7 mouse cellular contexts compared by ENCODE assay signal in the genomic region with DNA sequence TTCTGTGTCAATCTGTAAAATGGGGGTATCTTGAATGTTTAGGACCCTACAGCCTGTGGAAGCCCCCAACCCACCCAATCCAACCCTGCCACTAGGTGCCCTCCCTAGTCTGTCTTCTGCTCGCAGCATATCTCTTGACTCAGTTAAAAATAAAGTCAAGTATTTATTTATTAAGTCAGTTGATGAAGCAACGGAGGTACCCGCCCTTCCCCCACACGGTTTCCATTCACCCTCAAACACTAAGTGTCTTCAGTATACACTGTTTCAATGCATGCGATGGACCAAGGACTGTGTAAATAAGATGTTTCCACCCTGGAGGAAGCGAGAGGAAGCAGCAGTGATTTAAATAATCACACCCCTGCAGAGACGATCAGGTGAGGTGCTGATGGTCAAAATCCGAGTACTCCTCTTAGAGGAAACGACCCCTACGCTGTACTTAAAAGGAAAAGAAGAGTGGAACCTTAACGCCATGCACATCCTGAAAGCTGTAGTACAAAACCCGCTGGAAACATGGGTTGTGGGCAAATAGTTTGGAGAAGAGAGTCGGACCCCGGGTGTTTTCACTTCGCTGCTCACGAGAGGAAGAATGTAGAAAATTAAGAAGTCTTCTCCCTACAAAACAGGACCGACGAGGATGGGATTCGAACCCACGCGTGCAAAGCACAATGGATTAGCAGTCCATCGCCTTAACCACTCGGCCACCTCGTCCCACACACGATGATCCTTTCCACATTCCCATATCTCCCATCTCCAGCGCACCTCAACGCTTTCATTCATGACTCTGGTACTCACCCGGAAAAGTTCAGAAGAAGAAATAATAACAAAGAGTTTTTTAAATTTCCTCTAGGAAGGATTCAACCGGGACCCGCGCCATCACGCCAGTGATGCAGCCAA. TPM values are rescaled to one million over a fixed set of nuclear protein-coding genes. Genes with fewer than 3 reads are reported as not detected.
A peak's percentile ranks its signal among the peaks of the same experiment; 100 is the strongest.
DNase-seq lines count a peak whose midpoint lies in the region; ATAC-seq lines count a peak whose summit lies in the region.

No protein-coding gene starts in this region.

- peak overlapping the region; percentile 98 for H3K4me2 ChIP-seq in intestine, embryonic 16.5 days (ENCODE audit: low read depth, low read length)
- peak overlapping the region; percentile 98 for H3K4me2 ChIP-seq in midbrain, embryonic 13.5 days (replicated peaks)

- peaks cover 27% of the 10 kb centered on the region for H3K4me1 ChIP-seq in intestine, embryonic 16.5 days (ENCODE audit: control insufficient read depth, insufficient read depth, low read length)
- peaks cover 36% of the 10 kb centered on the region for H3K4me1 ChIP-seq in midbrain, embryonic 13.5 days (replicated peaks)

- peak; percentile 49 for ATAC-seq in intestine, embryonic 16.5 days
- peak; percentile 21 for ATAC-seq in midbrain, embryonic 13.5 days

- H3K36me3 ChIP-seq in intestine, embryonic 16.5 days (ENCODE audit: control insufficient read depth, insufficient read depth, low read length) = no peaks in the 10 kb centered on the region
- peaks cover 7% of the 10 kb centered on the region; the same call in 1 of the 2 replicates for H3K36me3 ChIP-seq in midbrain, embryonic 13.5 days

- peak overlapping the region; percentile 68 for H3K27ac ChIP-seq in intestine, embryonic 16.5 days (ENCODE audit: low read length)
- H3K27ac ChIP-seq in midbrain, embryonic 13.5 days = peak overlapping the region; percentile 90

- DNase-seq in adrenal gland, adult 18-20 months (ENCODE audit: low spot score in 2 of 2) = peak; percentile 78 to 82
- DNase-seq in cerebellum, postnatal 4 days (ENCODE audit: low spot score in 2 of 2) = peak; percentile 52 to 83
- peak; percentile 68 for DNase-seq in gastrocnemius, postnatal 14 days
- DNase-seq in left cerebral cortex, postnatal 4 days = peak; percentile 86
- DNase-seq in spleen, postnatal 14 days (ENCODE audit: low spot score in 2 of 2) = peak; percentile 28 to 35

- 3% methylated on average over 32 of the region's 32 CpGs for WGBS in intestine, embryonic 16.5 days
- 5% methylated on average over 32 of the region's 32 CpGs for WGBS in midbrain, embryonic 13.5 days

- H3K9me3 ChIP-seq in intestine, embryonic 16.5 days (ENCODE audit: control insufficient read depth, low read length) = no peaks in the 10 kb centered on the region
- H3K9me3 ChIP-seq in midbrain, embryonic 13.5 days = no peaks in the 10 kb centered on the region

- peak overlapping the region; percentile 80 for H3K4me3 ChIP-seq in intestine, embryonic 16.5 days (ENCODE audit: low read length)
- H3K4me3 ChIP-seq in midbrain, embryonic 13.5 days (replicated peaks) = peak overlapping the region; percentile 81

- peak overlapping the region; percentile 91 for H3K9ac ChIP-seq in intestine, embryonic 16.5 days (ENCODE audit: low read depth, low read length)
- H3K9ac ChIP-seq in midbrain, embryonic 13.5 days (replicated peaks) = peak overlapping the region; percentile 94

- intact Hi-C loops in gastrocnemius, postnatal 14 days (cut with DNase I; ENCODE audit: low total_unique reads) = no loop called here
- intact Hi-C loops in left cerebral cortex, postnatal 4 days (cut with DNase I) = no loop called here

- no peaks in the 10 kb centered on the region for H3K27me3 ChIP-seq in intestine, embryonic 16.5 days (replicated peaks; ENCODE audit: control insufficient read depth, insufficient read depth, low read length)
- H3K27me3 ChIP-seq in midbrain, embryonic 13.5 days = no peaks in the 10 kb centered on the region

RNA-seq across cellular contexts. Expression of a gene that starts 0.7 kb away (rescaled TPM):
- 10 to 100 TPM; 25.9 to 31.8 TPM for total RNA-seq in adrenal gland, adult 18-20 months (2021)
- 10 to 100 TPM; 20.4 to 23.7 TPM for total RNA-seq in gastrocnemius, postnatal 14 days (2021)
- 34.2 and 39.3 TPM in 2 replicates for polyA plus RNA-seq in intestine, embryonic 16.5 days (2015; fragmentation: Nextera tagmentation; extraction: Ambion mirVana)
- 10 to 100 TPM; 64.1 to 76.4 TPM for total RNA-seq in left cerebral cortex, postnatal 4 days (2021)
- 52.9 and 54.3 TPM in 2 replicates for polyA plus RNA-seq in midbrain, embryonic 13.5 days (2015; fragmentation: Nextera tagmentation; extraction: Ambion mirVana)

RNA-seq across cellular contexts. Expression of a gene that starts 0.8 kb away (rescaled TPM):
- total RNA-seq in adrenal gland, adult 18-20 months (2021) = 1 to 10 TPM in 1 of 2 experiments, under 1 TPM in 1; 0.73 to 1.5 TPM
- total RNA-seq in gastrocnemius, postnatal 14 days (2021) = under 1 TPM; 0.43 to 0.89 TPM
- polyA plus RNA-seq in intestine, embryonic 16.5 days (2015; fragmentation: Nextera tagmentation; extraction: Ambion mirVana) = 0.92 and 1.5 TPM in 2 replicates
- 1 to 10 TPM; 5.3 to 5.5 TPM for total RNA-seq in left cerebral cortex, postnatal 4 days (2021)
- polyA plus RNA-seq in midbrain, embryonic 13.5 days (2015; fragmentation: Nextera tagmentation; extraction: Ambion mirVana) = 3.9 and 4.3 TPM in 2 replicates

RNA-seq across cellular contexts. Expression of a gene that starts 3.2 kb away (rescaled TPM):
- 10 to 100 TPM; 28.4 to 29.3 TPM for total RNA-seq in adrenal gland, adult 18-20 months (2021)
- 10 to 100 TPM; 11.1 to 11.3 TPM for total RNA-seq in gastrocnemius, postnatal 14 days (2021)
- 43.7 and 44.1 TPM in 2 replicates for polyA plus RNA-seq in intestine, embryonic 16.5 days (2015; fragmentation: Nextera tagmentation; extraction: Ambion mirVana)
- total RNA-seq in left cerebral cortex, postnatal 4 days (2021) = 10 to 100 TPM; 14.5 to 15.5 TPM
- polyA plus RNA-seq in midbrain, embryonic 13.5 days (2015; fragmentation: Nextera tagmentation; extraction: Ambion mirVana) = 52.6 and 58.9 TPM in 2 replicates

RNA-seq across cellular contexts. Expression of a gene that starts 12.4 kb away (rescaled TPM):
- 1 to 10 TPM; 3.4 to 4.2 TPM for total RNA-seq in adrenal gland, adult 18-20 months (2021)
- 1 to 10 TPM in 1 of 2 experiments, under 1 TPM in 1; 0.55 to 1.1 TPM for total RNA-seq in gastrocnemius, postnatal 14 days (2021)
- polyA plus RNA-seq in intestine, embryonic 16.5 days (2015; fragmentation: Nextera tagmentation; extraction: Ambion mirVana) = 2.5 and 2.8 TPM in 2 replicates
- 1 to 10 TPM; 3.9 to 7.1 TPM for total RNA-seq in left cerebral cortex, postnatal 4 days (2021)
- polyA plus RNA-seq in midbrain, embryonic 13.5 days (2015; fragmentation: Nextera tagmentation; extraction: Ambion mirVana) = 1.3 and 2.1 TPM in 2 replicates

RNA-seq across cellular contexts. Expression of a gene that starts 14.3 kb away (rescaled TPM):
- total RNA-seq in adrenal gland, adult 18-20 months (2021) = 1 to 10 TPM; 2.9 to 4.5 TPM
- total RNA-seq in gastrocnemius, postnatal 14 days (2021) = 1 to 10 TPM; 4.9 to 6.5 TPM
- polyA plus RNA-seq in intestine, embryonic 16.5 days (2015; fragmentation: Nextera tagmentation; extraction: Ambion mirVana) = 4.5 and 5.4 TPM in 2 replicates
- total RNA-seq in left cerebral cortex, postnatal 4 days (2021) = 10 to 100 TPM; 29.5 to 32.1 TPM
- polyA plus RNA-seq in midbrain, embryonic 13.5 days (2015; fragmentation: Nextera tagmentation; extraction: Ambion mirVana) = 7.8 TPM in 2 replicates

Comparison
In these comparisons a context has a peak if more than half of its experiments do, and no peak if none do; other contexts are left out.
1. Peak in every context shown above with its lines: DNase-seq, ATAC-seq, H3K4me3 ChIP-seq and H3K27ac ChIP-seq.
2. DNase-seq: peak in every context shown above with its lines; median percentile 86 in left cerebral cortex, postnatal 4 days; 80 in adrenal gland, adult 18-20 months; 68 in gastrocnemius, postnatal 14 days; 68 in cerebellum, postnatal 4 days; 32 in spleen, postnatal 14 days.